Mouse (Mus musculus): ENCODE data around the gene Cntnap2. TPM values are rescaled to one million over a fixed set of nuclear protein-coding genes. Genes with fewer than 3 reads are reported as not detected.

Cntnap2 gene
- total and polyA plus RNA-seq, 3 experiments, result 0.30 to 0.79 (median 0.44) TPM

- no peak overlapping the region for H3K9ac ChIP-seq (ENCODE audit: insufficient read depth, low read depth)
- H3K4me2 ChIP-seq (ENCODE audit: insufficient read depth, low read depth, poor library complexity, severe bottlenecking), result no peak overlapping the region
- dilution Hi-C loops (cut with MboI; ENCODE audit: extremely low pct_ligation_motif_present, extremely low pct_unique_long_range_greater_than_20kb, low sequenced_read_pairs) (no loop called here), in situ Hi-C loops (cut with MboI; ENCODE audit: low pct_ligation_motif_present, low pct_unique_long_range_greater_than_20kb, low sequenced_read_pairs) (no loop called here)
- DNase-seq (ENCODE audit: extremely low read depth), result no peak
- H3K9me3 ChIP-seq (replicated peaks; ENCODE audit: low read length), result no peaks in the 10 kb centered on the region
- no peak overlapping the region for H3K27ac ChIP-seq (ENCODE audit: insufficient read depth, low read depth)
- no peaks in the 10 kb centered on the region for H3K79me2 ChIP-seq (replicated peaks; ENCODE audit: control insufficient read depth, extremely low read depth, insufficient read depth, poor library complexity, severe bottlenecking)
- no peak overlapping the region for H3K4me3 ChIP-seq (replicated peaks in 1 of 3; ENCODE audit: low read depth in 2 of 3, low read length in 2 of 3, poor library complexity in 1 of 3)
- H3K36me3 ChIP-seq (replicated peaks in 1 of 2; ENCODE audit: control insufficient read depth in 1 of 2, insufficient read depth in 1 of 2, low read length in 1 of 2), result no peaks in the 10 kb centered on the region
- H3K27me3 ChIP-seq (replicated peaks), result no peaks in the 10 kb centered on the region
- H3K4me1 ChIP-seq (ENCODE audit: control insufficient read depth in 1 of 2, insufficient read depth in 2 of 2), result peaks cover 0 to 3% of the 10 kb centered on the region in 2 experiments; a peak in 1 of 4 replicates
- TF ChIP-seq SMC3 (IDR thresholded peaks at IDR 0.05; ENCODE audit: low read depth, low read length) (no peak), BHLHE40 (IDR thresholded peaks at IDR 0.05; ENCODE audit: low read depth, low read length) (no peak), MAZ (IDR thresholded peaks at IDR 0.05; ENCODE audit: low read depth, low read length) (no peak), EP300 (IDR thresholded peaks at IDR 0.05; ENCODE audit: low read length) (no peak), KAT2A (IDR thresholded peaks at IDR 0.05; ENCODE audit: insufficient replicate concordance, low read length) (no peak), ZC3H11A (IDR thresholded peaks at IDR 0.05; ENCODE audit: low read depth, low read length) (no peak), USF2 (conservative IDR thresholded peaks at IDR 0.05; ENCODE audit: low read depth, low read length) (no peak), POLR2AphosphoS2 (IDR thresholded peaks at IDR 0.05; ENCODE audit: low read depth, low read length) (no peak)
Observed at GRCm38 (mm10) chr6:47042602-47043001, 1983.4 kb downstream of the Cntnap2 start.

GRCm38 (mm10) chr6:47043586-47043985 is 1984.4 kb downstream of the Cntnap2 start:
- no peak for DNase-seq (ENCODE audit: extremely low read depth)
- Histone ChIP-seq H3K4me2 (ENCODE audit: insufficient read depth, low read depth, poor library complexity, severe bottlenecking) (no peak overlapping the region), H3K9ac (ENCODE audit: insufficient read depth, low read depth) (no peak overlapping the region), H3K9me3 (replicated peaks; ENCODE audit: low read length) (no peaks in the 10 kb centered on the region), H3K27me3 (replicated peaks) (no peaks in the 10 kb centered on the region), H3K4me1 (ENCODE audit: control insufficient read depth in 1 of 2, insufficient read depth in 2 of 2) (peaks cover 0 to 3% of the 10 kb centered on the region in 2 experiments; a peak in 1 of 4 replicates), H3K36me3 (replicated peaks in 1 of 2; ENCODE audit: control insufficient read depth in 1 of 2, insufficient read depth in 1 of 2, low read length in 1 of 2) (no peaks in the 10 kb centered on the region), H3K79me2 (replicated peaks; ENCODE audit: control insufficient read depth, extremely low read depth, insufficient read depth, poor library complexity, severe bottlenecking) (no peaks in the 10 kb centered on the region), H3K4me3 (replicated peaks in 1 of 3; ENCODE audit: low read depth in 2 of 3, low read length in 2 of 3, poor library complexity in 1 of 3) (no peak overlapping the region), H3K27ac (ENCODE audit: insufficient read depth, low read depth) (no peak overlapping the region)
- dilution Hi-C loops (cut with MboI; ENCODE audit: extremely low pct_ligation_motif_present, extremely low pct_unique_long_range_greater_than_20kb, low sequenced_read_pairs), result no loop called here
- in situ Hi-C loops (cut with MboI; ENCODE audit: low pct_ligation_motif_present, low pct_unique_long_range_greater_than_20kb, low sequenced_read_pairs), result no loop called here
- TF ChIP-seq MAX (IDR thresholded peaks at IDR 0.05; ENCODE audit: low read length), result no peak
- TF ChIP-seq TCF12 (IDR thresholded peaks at IDR 0.05; ENCODE audit: low read depth, low read length), result no peak
- TF ChIP-seq NRF1 (IDR thresholded peaks at IDR 0.05; ENCODE audit: low read depth, low read length), result no peak
- TF ChIP-seq RAD21 (IDR thresholded peaks at IDR 0.05; ENCODE audit: low read depth, low read length), result no peak
- TF ChIP-seq GABPA (IDR thresholded peaks at IDR 0.05; ENCODE audit: insufficient replicate concordance, low read depth, low read length), result no peak
- no peak for TF ChIP-seq USF1 (IDR thresholded peaks at IDR 0.05; ENCODE audit: low read depth, low read length)
- TF ChIP-seq MAZ (IDR thresholded peaks at IDR 0.05; ENCODE audit: low read depth, low read length), result no peak
- no peak for TF ChIP-seq HCFC1 (IDR thresholded peaks at IDR 0.05; ENCODE audit: low read depth, low read length)
- TF ChIP-seq ZMIZ1 (IDR thresholded peaks at IDR 0.05; ENCODE audit: low read depth, low read length), result no peak
- TF ChIP-seq MXI1 (IDR thresholded peaks at IDR 0.05; ENCODE audit: low read depth, low read length), result no peak
- TF ChIP-seq ETS1 (conservative IDR thresholded peaks at IDR 0.05; ENCODE audit: low read depth, low read length), result no peak
- no peak for TF ChIP-seq POLR2A (IDR thresholded peaks at IDR 0.05; ENCODE audit: low read depth, low read length)
